Mouse (Mus musculus) CH12.LX (cell line): ENCODE data around the gene Kcnd3. TPM values are rescaled to one million over a fixed set of nuclear protein-coding genes. Genes with fewer than 3 reads are reported as not detected.
A peak's percentile ranks its signal among the peaks of the same experiment; 100 is the strongest.

ENCODE experiments used
- DNase-seq: peaks from one replicate; pipeline ENCODE4 v3.0.0-alpha.2; 2013; ENCODE audit errors: extremely low read depth
- H3K27ac ChIP-seq: 2 replicates; pipeline ENCODE4 v1.5.1; 2012; ENCODE audit warnings: low read depth, mild to moderate bottlenecking, control low read depth, moderate library complexity; ENCODE audit not compliant: insufficient read depth
- H3K27me3 ChIP-seq: replicated peaks from 2 replicates; pipeline ENCODE3; 2012; ENCODE audit warnings: inconsistent platforms
- H3K36me3 ChIP-seq, 2 experiments: replicated peaks in 1 of 2; 2 replicates each; pipeline versions ENCODE3 to v1.6.1; 2012; ENCODE audit warnings: inconsistent platforms in 1 of 2, low read length in 1 of 2, mild to moderate bottlenecking in 1 of 2, mixed read lengths in 1 of 2, moderate library complexity in 1 of 2; ENCODE audit not compliant: control insufficient read depth in 1 of 2, insufficient read depth in 1 of 2
- H3K4me1 ChIP-seq, 2 experiments: 2 replicates each; pipeline ENCODE4 v1.6.1; 2012; ENCODE audit warnings: inconsistent platforms in 1 of 2, moderate library complexity in 1 of 2; ENCODE audit not compliant: insufficient read depth in 2 of 2, control insufficient read depth in 1 of 2
- H3K4me2 ChIP-seq: 2 replicates; pipeline ENCODE4 v1.6.1; 2012; ENCODE audit warnings: low read depth, mild to moderate bottlenecking, control low read depth; ENCODE audit not compliant: poor library complexity, insufficient read depth, severe bottlenecking
- H3K4me3 ChIP-seq, 3 experiments: fragments of 150-350 bp in 1 of 3; sonication (generic) in 1 of 3; replicated peaks in 1 of 3; 2 replicates each; pipeline versions ENCODE3 to v1.5.1; 2011 to 2012; ENCODE audit warnings: low read depth in 2 of 3, low read length in 2 of 3, mild to moderate bottlenecking in 2 of 3, moderate library complexity in 2 of 3, control low read depth in 1 of 3, improper control_type of control experiment in 1 of 3, inconsistent platforms in 1 of 3, mixed read lengths in 1 of 3; ENCODE audit not compliant: poor library complexity in 1 of 3
- H3K79me2 ChIP-seq: replicated peaks from 2 replicates; pipeline ENCODE4 v1.6.1; 2012; ENCODE audit warnings: mild to moderate bottlenecking, moderate library complexity; ENCODE audit not compliant: control insufficient read depth, poor library complexity, insufficient read depth, severe bottlenecking; ENCODE audit errors: extremely low read depth
- H3K9ac ChIP-seq: 2 replicates; pipeline ENCODE4 v1.6.1; 2012; ENCODE audit warnings: low read depth, mild to moderate bottlenecking, control low read depth, moderate library complexity; ENCODE audit not compliant: insufficient read depth
- H3K9me3 ChIP-seq: replicated peaks from 2 replicates; pipeline ENCODE3; 2012; ENCODE audit warnings: low read length, inconsistent platforms, mixed read lengths
- CHD1 ChIP-seq: IDR thresholded peaks from 2 replicates; pipeline ENCODE4 v1.6.1; 2012; ENCODE audit warnings: low read depth, low read length, improper control_type of control experiment, inconsistent platforms
- CHD2 ChIP-seq: IDR thresholded peaks from 2 replicates; pipeline ENCODE4 v1.6.1; 2011; ENCODE audit warnings: low read length, improper control_type of control experiment
- CTCF ChIP-seq, 2 experiments: IDR thresholded peaks in 1 of 2; conservative IDR thresholded peaks in 1 of 2; 2 replicates each; pipeline ENCODE4 v1.5.1; 2011 to 2012; ENCODE audit warnings: low read depth in 2 of 2, low read length in 2 of 2, improper control_type of control experiment in 1 of 2, inconsistent platforms in 1 of 2, mild to moderate bottlenecking in 1 of 2, moderate library complexity in 1 of 2
- E2F4 ChIP-seq: IDR thresholded peaks from 2 replicates; pipeline ENCODE4 v1.6.1; 2011; ENCODE audit warnings: low read depth, low read length, improper control_type of control experiment; ENCODE audit not compliant: insufficient replicate concordance
- EP300 ChIP-seq: IDR thresholded peaks from 2 replicates; pipeline ENCODE4 v1.6.1; 2011; ENCODE audit warnings: low read length, improper control_type of control experiment
- HCFC1 ChIP-seq: IDR thresholded peaks from 2 replicates; pipeline ENCODE4 v1.6.1; 2012; ENCODE audit warnings: low read depth, mild to moderate bottlenecking, inconsistent platforms, low read length, improper control_type of control experiment
- IRF4 ChIP-seq: IDR thresholded peaks from 2 replicates; pipeline ENCODE4 v1.6.1; 2014; ENCODE audit warnings: low read depth, mild to moderate bottlenecking, inconsistent platforms, low read length, improper control_type of control experiment
- JUN ChIP-seq: IDR thresholded peaks from 2 replicates; pipeline ENCODE4 v1.6.1; 2011; ENCODE audit warnings: low read depth, mild to moderate bottlenecking, low read length, improper control_type of control experiment, moderate library complexity; ENCODE audit not compliant: insufficient read depth
- KAT2A ChIP-seq: IDR thresholded peaks from 2 replicates; pipeline ENCODE4 v1.6.1; 2012; ENCODE audit warnings: low read length, improper control_type of control experiment, inconsistent platforms; ENCODE audit not compliant: insufficient replicate concordance
- MAFK ChIP-seq: IDR thresholded peaks from 2 replicates; pipeline ENCODE4 v1.6.1; 2011; ENCODE audit warnings: low read length, improper control_type of control experiment; ENCODE audit not compliant: insufficient replicate concordance
- MAX ChIP-seq: IDR thresholded peaks from 2 replicates; pipeline ENCODE4 v1.6.1; 2011; ENCODE audit warnings: low read length, improper control_type of control experiment
- MAZ ChIP-seq: IDR thresholded peaks from 2 replicates; pipeline ENCODE4 v1.6.1; 2012; ENCODE audit warnings: low read depth, mild to moderate bottlenecking, inconsistent platforms, low read length, improper control_type of control experiment, moderate library complexity
- MXI1 ChIP-seq: IDR thresholded peaks from 2 replicates; pipeline ENCODE4 v1.6.1; 2011; ENCODE audit warnings: mild to moderate bottlenecking, low read depth, low read length, improper control_type of control experiment
- MYC ChIP-seq: IDR thresholded peaks from 2 replicates; pipeline ENCODE4 v1.6.1; 2011; ENCODE audit warnings: low read depth, mild to moderate bottlenecking, improper control_type of control experiment, low read length
- NELFE ChIP-seq: IDR thresholded peaks from 2 replicates; pipeline ENCODE4 v1.6.1; 2011; ENCODE audit warnings: low read depth, low read length, improper control_type of control experiment
- NRF1 ChIP-seq: IDR thresholded peaks from 2 replicates; pipeline ENCODE4 v1.6.1; 2014; ENCODE audit warnings: low read depth, mild to moderate bottlenecking, inconsistent platforms, low read length, improper control_type of control experiment, moderate library complexity
- PAX5 ChIP-seq: IDR thresholded peaks from 2 replicates; pipeline ENCODE4 v1.6.1; 2012; ENCODE audit warnings: low read length, inconsistent platforms, mixed read lengths
- POLR2A ChIP-seq: IDR thresholded peaks from 2 replicates; pipeline ENCODE4 v1.6.1; 2011; ENCODE audit warnings: low read depth, mild to moderate bottlenecking, improper control_type of control experiment, low read length
- POLR2AphosphoS2 ChIP-seq: IDR thresholded peaks from 2 replicates; pipeline ENCODE4 v1.6.1; 2011; ENCODE audit warnings: low read depth, low read length, improper control_type of control experiment
- RCOR1 ChIP-seq: conservative IDR thresholded peaks from 2 replicates; pipeline ENCODE4 v1.6.1; 2012; ENCODE audit warnings: low read depth, mild to moderate bottlenecking, inconsistent platforms, low read length, improper control_type of control experiment
- SIN3A ChIP-seq: IDR thresholded peaks from 2 replicates; pipeline ENCODE4 v1.6.1; 2012; ENCODE audit warnings: low read length, improper control_type of control experiment, inconsistent platforms
- SMC3 ChIP-seq: IDR thresholded peaks from 2 replicates; pipeline ENCODE4 v1.6.1; 2011; ENCODE audit warnings: low read depth, low read length, improper control_type of control experiment
- TCF12 ChIP-seq: IDR thresholded peaks from 2 replicates; pipeline ENCODE4 v1.6.1; 2014; ENCODE audit warnings: low read depth, mild to moderate bottlenecking, inconsistent platforms, low read length, improper control_type of control experiment
- UBTF ChIP-seq: IDR thresholded peaks from 2 replicates; pipeline ENCODE4 v1.6.1; 2012; ENCODE audit warnings: low read depth, mild to moderate bottlenecking, inconsistent platforms, low read length, improper control_type of control experiment, moderate library complexity
- USF1 ChIP-seq: IDR thresholded peaks from 2 replicates; pipeline ENCODE4 v1.6.1; 2014; ENCODE audit warnings: low read depth, mild to moderate bottlenecking, inconsistent platforms, low read length, improper control_type of control experiment
- ZC3H11A ChIP-seq: IDR thresholded peaks from 2 replicates; pipeline ENCODE4 v1.6.1; 2012; ENCODE audit warnings: low read depth, mild to moderate bottlenecking, inconsistent platforms, low read length, improper control_type of control experiment
- ZMIZ1 ChIP-seq: IDR thresholded peaks from 2 replicates; pipeline ENCODE4 v1.6.1; 2012; ENCODE audit warnings: low read depth, mild to moderate bottlenecking, inconsistent platforms, low read length, improper control_type of control experiment
- ZNF384 ChIP-seq: IDR thresholded peaks from 2 replicates; pipeline ENCODE4 v1.6.1; 2012; ENCODE audit warnings: low read depth, low read length, improper control_type of control experiment, inconsistent platforms
- dilution Hi-C: fragments of 300-500 bp; cut with MboI; formaldehyde crosslinking; loops from 2 replicates; pipeline ENCODE4 v1.14.3; 2020; ENCODE audit warnings: low sequenced_read_pairs; ENCODE audit not compliant: extremely low pct_unique_long_range_greater_than_20kb, extremely low pct_ligation_motif_present
- in situ Hi-C: fragments of 300-500 bp; cut with MboI; formaldehyde crosslinking; loops from 3 replicates; pipeline ENCODE4 v1.14.3; 2019; ENCODE audit warnings: low sequenced_read_pairs, low pct_ligation_motif_present, low pct_unique_long_range_greater_than_20kb, mixed read lengths
- polyA plus RNA-seq: library from polyadenylated mRNA; unstranded; fragments of >175 nt; gene quantifications from 2 replicates; pipeline ENCODE4 v1.2.1, GENCODE M21; 2012; ENCODE audit warnings: low read depth; ENCODE audit not compliant: insufficient read length
- total RNA-seq, 2 experiments: library from RNA; depleted of rRNA; stranded (reverse); fragments of 300-350 nt in 1 of 2; fragments of >200 nt in 1 of 2; gene quantifications; 2 replicates each; pipeline ENCODE4 v1.2.3; 2012 to 2014

Gene Kcnd3
- total and polyA plus RNA-seq, 3 experiments, result not detected

DNA sequence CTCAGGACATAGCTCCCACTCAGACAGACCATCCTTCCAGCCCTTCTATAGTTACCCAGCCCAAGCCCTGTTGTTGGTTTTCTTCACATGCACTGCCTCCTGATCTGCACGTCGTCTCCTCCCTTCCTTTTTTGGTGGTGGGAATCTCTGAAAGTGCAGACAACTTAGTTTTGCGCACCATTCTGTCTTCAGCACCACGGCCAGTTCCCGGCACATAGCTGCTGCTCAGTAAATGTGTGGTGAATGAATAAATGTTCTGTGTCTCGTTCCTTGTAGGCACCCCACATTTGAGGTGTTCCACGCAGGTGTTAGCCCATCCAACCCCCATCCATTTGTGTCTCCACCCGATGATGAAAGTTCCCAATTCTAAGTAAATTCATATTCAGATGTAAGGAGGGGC lies 35.0 kb downstream of the Kcnd3 start:
- H3K27ac ChIP-seq, result no peak overlapping the region
- DNase-seq, result peak; percentile 14
- no peaks in the 10 kb centered on the region for H3K79me2 ChIP-seq
- H3K27me3 ChIP-seq, result peaks cover 88% of the 10 kb centered on the region
- no peaks in the 10 kb centered on the region for H3K36me3 ChIP-seq
- no peaks in the 10 kb centered on the region for H3K9me3 ChIP-seq
- no peak overlapping the region for H3K9ac ChIP-seq
- TF ChIP-seq POLR2AphosphoS2, result no peak
- no peak for TF ChIP-seq NRF1
- no peak for TF ChIP-seq MXI1
- no peak for TF ChIP-seq E2F4
- no peak for TF ChIP-seq EP300
- TF ChIP-seq IRF4, result no peak
- no peak for TF ChIP-seq CTCF (conservative IDR thresholded peaks at IDR 0.05 in 1 of 2, IDR thresholded peaks at IDR 0.05 in 1 of 2; ENCODE audit: low read depth in 2 of 2, low read length in 2 of 2)
- no peak for TF ChIP-seq SMC3
- no peak for TF ChIP-seq ZMIZ1
- no peak for TF ChIP-seq CHD1
- no peak for TF ChIP-seq PAX5
- no peak for TF ChIP-seq KAT2A
- TF ChIP-seq POLR2A, result no peak
- TF ChIP-seq MAX, result no peak
- TF ChIP-seq ZC3H11A, result no peak
- H3K4me2 ChIP-seq, result no peak overlapping the region
- in situ Hi-C loops (no loop called here), dilution Hi-C loops (no loop called here)
- no peaks in the 10 kb centered on the region for H3K4me1 ChIP-seq
- no peak overlapping the region for H3K4me3 ChIP-seq

DNA sequence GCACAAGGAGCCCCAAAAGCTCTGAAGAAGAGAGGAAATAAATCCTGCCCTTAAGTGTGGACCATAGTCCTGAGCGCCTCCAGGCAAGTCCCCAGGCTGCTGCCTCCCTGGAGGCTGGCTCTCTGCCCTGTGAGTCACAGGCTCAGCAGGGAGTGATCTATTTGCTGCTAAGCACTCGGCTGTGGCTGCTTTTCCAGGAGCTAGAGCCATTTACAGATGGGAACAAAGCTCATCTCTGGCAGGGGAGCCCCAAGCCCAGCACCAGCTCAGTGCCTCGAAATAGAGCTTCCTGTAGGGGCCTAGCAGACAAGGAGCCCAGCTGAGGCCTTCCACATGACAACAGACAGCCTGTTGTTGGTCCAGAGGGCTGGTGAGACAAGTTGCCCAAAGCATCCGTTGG lies 37.5 kb downstream of the Kcnd3 start:
- Histone ChIP-seq H3K4me3 (no peak overlapping the region), H3K27me3 (peaks cover 88% of the 10 kb centered on the region), H3K9ac (no peak overlapping the region), H3K27ac (no peak overlapping the region), H3K79me2 (no peaks in the 10 kb centered on the region), H3K9me3 (no peaks in the 10 kb centered on the region), H3K4me1 (no peaks in the 10 kb centered on the region), H3K36me3 (no peaks in the 10 kb centered on the region), H3K4me2 (no peak overlapping the region)
- TF ChIP-seq PAX5, result no peak
- no peak for TF ChIP-seq EP300
- in situ Hi-C loops (no loop called here), dilution Hi-C loops (no loop called here)
- DNase-seq, result no peak

DNA sequence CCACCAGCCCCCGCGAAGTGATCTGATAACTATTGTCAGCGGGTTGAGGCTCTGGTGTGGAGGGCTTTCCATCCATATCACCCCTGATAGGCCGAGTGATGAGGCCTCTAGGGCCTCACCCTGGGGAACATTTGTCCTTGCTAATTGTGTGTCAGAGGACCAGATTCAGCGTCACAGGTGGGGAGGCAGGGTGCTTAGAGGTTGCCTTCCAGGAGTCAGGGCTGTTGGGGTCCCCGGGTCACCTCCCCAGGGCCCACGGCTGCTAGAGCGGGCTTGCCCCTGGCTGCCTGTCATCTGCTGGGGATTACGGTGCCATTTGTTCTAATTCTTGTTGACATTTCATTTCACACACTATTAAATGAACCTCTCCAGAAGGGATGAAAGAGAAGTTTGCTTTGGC lies 42.8 kb downstream of the Kcnd3 start:
- Histone ChIP-seq H3K27ac (no peak overlapping the region), H3K4me3 (no peak overlapping the region), H3K9me3 (no peaks in the 10 kb centered on the region), H3K36me3 (no peaks in the 10 kb centered on the region), H3K4me2 (no peak overlapping the region), H3K9ac (no peak overlapping the region), H3K79me2 (no peaks in the 10 kb centered on the region), H3K4me1 (no peaks in the 10 kb centered on the region), H3K27me3 (peaks cover 95% of the 10 kb centered on the region)
- dilution Hi-C loops, result no loop called here
- no peak for DNase-seq
- in situ Hi-C loops, result no loop called here
- no peak for TF ChIP-seq SMC3
- TF ChIP-seq UBTF, result no peak
- TF ChIP-seq MAZ, result no peak
- no peak for TF ChIP-seq RCOR1
- TF ChIP-seq CHD2, result no peak
- TF ChIP-seq POLR2AphosphoS2, result no peak
- TF ChIP-seq NRF1, result no peak
- no peak for TF ChIP-seq TCF12
- no peak for TF ChIP-seq EP300
- TF ChIP-seq JUN, result no peak
- no peak for TF ChIP-seq MYC
- no peak for TF ChIP-seq ZNF384
- TF ChIP-seq IRF4, result no peak
- no peak for TF ChIP-seq USF1
- TF ChIP-seq KAT2A, result no peak
- TF ChIP-seq NELFE, result no peak
- no peak for TF ChIP-seq HCFC1
- TF ChIP-seq CTCF (conservative IDR thresholded peaks at IDR 0.05 in 1 of 2, IDR thresholded peaks at IDR 0.05 in 1 of 2; ENCODE audit: low read depth in 2 of 2, low read length in 2 of 2), result no peak
- TF ChIP-seq SIN3A, result no peak
- no peak for TF ChIP-seq MAFK
